Mouse (Mus musculus): Measurements from ENCODE around the gene Vps51. TPM values are rescaled to one million over a fixed set of nuclear protein-coding genes. Genes with fewer than 3 reads are reported as not detected.

Vps51 gene
- polyA plus RNA-seq, 1 experiment, result 83.7 TPM

DNA sequence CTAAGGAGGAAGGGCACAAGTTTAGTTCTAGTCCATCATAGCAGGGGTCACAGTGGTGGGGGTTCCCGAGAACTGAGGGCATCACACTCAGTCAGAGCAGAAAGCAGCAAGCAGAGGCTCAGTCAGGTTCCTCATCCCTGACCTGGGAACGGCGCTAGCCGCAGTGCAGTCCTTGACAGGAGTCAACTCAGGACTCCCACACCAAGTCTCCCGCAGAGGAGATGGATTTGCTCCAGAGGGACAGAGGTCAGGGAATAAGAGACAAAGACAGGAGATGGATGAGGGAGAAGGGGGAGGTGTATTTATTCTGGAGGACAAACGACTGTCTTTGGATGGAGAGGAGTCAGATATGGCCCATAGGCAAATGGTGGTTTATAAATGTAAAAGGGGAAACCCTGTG lies 36.1 kb upstream of the Vps51 start:
- no peak overlapping the region for H3K27ac ChIP-seq (ENCODE audit: insufficient read depth, low read depth, low read length)
- H3K4me1 ChIP-seq (ENCODE audit: control insufficient read depth, insufficient read depth, low read length), result peaks cover 9% of the 10 kb centered on the region
- TF ChIP-seq CTCF (IDR thresholded peaks at IDR 0.05; ENCODE audit: low read depth, low read length) (no peak), POLR2A (IDR thresholded peaks at IDR 0.05; ENCODE audit: borderline replicate concordance, low read depth, low read length) (no peak)
- H3K4me3 ChIP-seq (ENCODE audit: insufficient read depth, low read length), result no peak overlapping the region

DNA sequence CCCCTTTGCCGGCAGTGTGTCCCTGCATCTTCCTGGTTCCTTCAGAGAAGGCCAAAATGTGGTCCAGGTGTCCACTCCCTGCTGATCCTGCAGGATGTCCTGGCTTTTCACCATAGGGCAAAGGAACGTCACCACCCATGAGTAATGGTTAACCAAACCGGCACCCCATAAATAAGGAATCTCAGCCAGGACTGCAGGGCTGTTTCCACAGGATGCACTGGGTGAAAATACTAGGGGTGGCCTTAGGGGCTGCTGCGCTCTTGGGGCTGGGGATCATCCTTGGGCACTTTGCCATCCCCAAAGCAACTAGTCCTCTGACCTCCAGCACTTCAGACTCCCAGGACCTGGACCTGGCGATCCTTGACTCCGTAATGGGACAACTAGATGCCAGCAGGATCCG lies 28.6 kb upstream of the Vps51 start, which contains the start of gene Naaladl1:
Gene Naaladl1, plus strand, starts transcription at position 197 of the 400 bp plus-strand sequence.
- TF ChIP-seq CTCF (IDR thresholded peaks at IDR 0.05; ENCODE audit: low read depth, low read length), result no peak
- H3K4me3 ChIP-seq (ENCODE audit: insufficient read depth, low read length), result no peak within 1 kb of the TSS
- H3K4me1 ChIP-seq (ENCODE audit: control insufficient read depth, insufficient read depth, low read length), result 0 out of 2 replicates have a peak, but pooled peaks cover 3% of the 10 kb centered on the region
- H3K27ac ChIP-seq (ENCODE audit: insufficient read depth, low read depth, low read length), result no peak within 1 kb of the TSS

DNA sequence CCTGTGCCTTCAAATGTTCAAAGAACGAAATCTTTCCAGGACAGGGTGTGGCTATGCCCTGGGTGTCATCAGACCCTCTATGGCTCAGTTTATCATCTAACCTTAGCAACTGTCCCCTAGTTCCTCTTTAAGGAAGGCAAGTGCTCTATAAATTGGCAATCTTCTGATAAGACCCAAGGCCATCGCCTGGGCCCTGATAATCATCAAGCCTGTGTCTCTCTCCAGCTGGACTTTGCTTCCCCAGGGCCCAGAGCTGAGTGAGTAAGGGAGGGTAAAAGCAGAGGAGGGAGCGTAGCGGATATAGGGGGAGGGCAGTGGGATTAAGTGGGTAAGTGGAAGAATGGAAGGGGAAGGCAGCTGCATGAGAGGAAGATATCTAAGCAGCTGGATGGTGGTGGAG lies 27.4 kb upstream of the Vps51 start:
- TF ChIP-seq CTCF (IDR thresholded peaks at IDR 0.05; ENCODE audit: low read depth, low read length) (no peak), POLR2A (IDR thresholded peaks at IDR 0.05; ENCODE audit: borderline replicate concordance, low read depth, low read length) (no peak)
- peaks cover 3% of the 10 kb centered on the region for H3K4me1 ChIP-seq (ENCODE audit: control insufficient read depth, insufficient read depth, low read length)
- H3K27ac ChIP-seq (ENCODE audit: insufficient read depth, low read depth, low read length), result no peak overlapping the region
- no peak overlapping the region for H3K4me3 ChIP-seq (ENCODE audit: insufficient read depth, low read length)

DNA sequence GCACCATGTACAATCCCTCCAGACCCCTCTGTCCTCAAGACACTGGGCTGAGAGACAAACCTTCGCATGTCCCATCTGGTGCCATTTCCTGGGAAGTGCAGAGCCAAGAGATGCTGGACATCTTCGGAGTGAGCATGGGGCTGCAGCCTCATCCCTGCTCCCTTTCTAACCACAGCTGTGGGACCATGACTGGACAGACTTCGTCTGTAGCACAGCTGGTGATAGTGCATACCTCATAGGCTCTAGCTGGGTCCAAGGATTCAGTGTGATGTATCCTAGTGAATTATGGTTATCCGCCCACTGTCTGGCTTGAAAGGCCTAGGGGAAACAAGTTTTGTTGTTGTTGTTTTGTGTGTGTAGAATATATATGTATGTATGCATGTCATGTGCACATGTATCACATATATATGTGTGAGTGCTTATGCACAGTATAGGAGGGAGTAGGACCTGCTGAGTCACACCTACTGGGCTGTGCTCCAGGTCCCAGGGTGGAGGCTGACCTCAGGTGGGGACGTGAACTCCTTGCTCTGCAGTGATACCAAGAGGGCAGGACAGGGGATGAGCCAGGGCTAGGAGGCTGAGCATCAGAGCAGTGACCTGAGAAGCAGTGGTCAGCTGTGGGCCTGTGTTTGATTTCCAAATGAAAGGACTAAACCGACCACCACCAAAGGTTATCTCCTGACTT lies 25.3 kb upstream of the Vps51 start:
- Histone ChIP-seq H3K4me3 (ENCODE audit: insufficient read depth, low read length) (no peak overlapping the region), H3K27ac (ENCODE audit: insufficient read depth, low read depth, low read length) (no peak overlapping the region), H3K4me1 (ENCODE audit: control insufficient read depth, insufficient read depth, low read length) (peaks cover 21% of the 10 kb centered on the region)

DNA sequence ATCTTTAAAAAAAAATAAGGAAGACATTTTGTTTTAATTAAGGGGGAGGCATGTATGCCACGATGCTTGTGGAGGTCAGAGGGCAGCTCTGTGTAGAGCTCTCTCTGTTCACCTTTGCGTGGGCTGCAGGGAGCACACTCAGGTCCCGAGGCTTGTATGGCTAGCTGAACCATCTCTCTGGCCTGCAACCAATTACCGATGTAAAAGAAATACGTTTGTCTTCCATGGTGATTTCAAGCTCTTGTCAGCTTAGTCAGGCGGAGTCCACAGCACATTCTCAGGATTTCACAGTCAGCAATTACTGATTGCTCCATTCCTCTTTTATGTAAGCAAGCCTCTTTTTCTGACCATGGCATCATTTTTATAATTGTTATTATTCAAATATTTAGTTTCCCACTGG lies 24.2 kb upstream of the Vps51 start:
- TF ChIP-seq POLR2A (IDR thresholded peaks at IDR 0.05; ENCODE audit: borderline replicate concordance, low read depth, low read length) (no peak), CTCF (IDR thresholded peaks at IDR 0.05; ENCODE audit: low read depth, low read length) (no peak)
- H3K4me3 ChIP-seq (ENCODE audit: insufficient read depth, low read length), result no peak overlapping the region
- H3K27ac ChIP-seq (ENCODE audit: insufficient read depth, low read depth, low read length), result no peak overlapping the region
- H3K4me1 ChIP-seq (ENCODE audit: control insufficient read depth, insufficient read depth, low read length), result peaks cover 24% of the 10 kb centered on the region

More for the DNA sequence above, 25.3 kb upstream of the Vps51 start:
- TF ChIP-seq CTCF (IDR thresholded peaks at IDR 0.05; ENCODE audit: low read depth, low read length), result no peak

DNA sequence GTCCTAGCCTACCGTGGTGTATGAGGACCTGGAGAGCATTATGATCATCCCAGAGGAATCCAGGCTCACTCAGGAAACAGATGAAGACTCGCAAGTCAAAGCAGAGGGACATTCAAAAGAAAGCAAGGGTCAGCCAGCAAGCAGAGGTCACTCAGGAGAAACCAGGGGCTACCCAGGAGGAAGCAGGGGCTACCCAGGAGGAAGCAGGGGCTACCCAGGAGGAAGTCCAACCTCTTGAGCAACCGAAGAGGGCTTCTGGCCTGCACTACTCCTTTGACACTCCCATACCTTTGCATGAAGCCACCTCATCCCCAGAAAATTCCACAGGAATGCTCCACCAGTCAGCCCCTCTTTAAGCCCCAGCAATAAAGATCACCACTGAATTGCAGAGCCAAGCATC lies 20.8 kb upstream of the Vps51 start:
- no peak for TF ChIP-seq POLR2A (IDR thresholded peaks at IDR 0.05; ENCODE audit: borderline replicate concordance, low read depth, low read length)
- TF ChIP-seq CTCF (IDR thresholded peaks at IDR 0.05; ENCODE audit: low read depth, low read length), result no peak
- Histone ChIP-seq H3K4me1 (ENCODE audit: control insufficient read depth, insufficient read depth, low read length) (peaks cover 21% of the 10 kb centered on the region), H3K4me3 (ENCODE audit: insufficient read depth, low read length) (no peak overlapping the region), H3K27ac (ENCODE audit: insufficient read depth, low read depth, low read length) (no peak overlapping the region)

DNA sequence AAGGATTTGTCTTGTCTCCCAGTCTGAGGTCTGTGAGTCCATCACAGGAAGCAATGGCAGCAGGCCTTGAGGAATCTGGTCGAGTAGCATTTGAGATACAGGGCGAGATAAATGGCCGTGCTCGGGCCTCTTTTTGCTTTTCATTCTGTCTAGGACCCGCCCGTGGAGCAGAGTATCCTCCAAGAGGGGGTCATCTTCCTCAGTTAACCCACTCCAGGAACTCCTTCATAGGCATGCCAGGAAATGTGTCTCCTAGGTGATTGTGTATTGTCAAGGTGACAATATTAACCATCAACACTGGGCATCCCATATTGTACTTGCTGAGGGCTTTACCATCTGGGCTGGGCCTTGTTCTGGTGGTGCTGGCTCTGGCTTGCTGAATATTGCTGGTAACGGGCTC lies 17.1 kb upstream of the Vps51 start, which contains the start of gene AC131692.1:
Gene AC131692.1, plus strand, starts transcription at position 301 of the 400 bp plus-strand sequence.
- no peak for TF ChIP-seq POLR2A (IDR thresholded peaks at IDR 0.05; ENCODE audit: borderline replicate concordance, low read depth, low read length)
- no peak for TF ChIP-seq CTCF (IDR thresholded peaks at IDR 0.05; ENCODE audit: low read depth, low read length)
- peaks cover 17% of the 10 kb centered on the region for H3K4me1 ChIP-seq (ENCODE audit: control insufficient read depth, insufficient read depth, low read length)
- no peak within 1 kb of the TSS for H3K27ac ChIP-seq (ENCODE audit: insufficient read depth, low read depth, low read length)
- H3K4me3 ChIP-seq (ENCODE audit: insufficient read depth, low read length), result no peak within 1 kb of the TSS

DNA sequence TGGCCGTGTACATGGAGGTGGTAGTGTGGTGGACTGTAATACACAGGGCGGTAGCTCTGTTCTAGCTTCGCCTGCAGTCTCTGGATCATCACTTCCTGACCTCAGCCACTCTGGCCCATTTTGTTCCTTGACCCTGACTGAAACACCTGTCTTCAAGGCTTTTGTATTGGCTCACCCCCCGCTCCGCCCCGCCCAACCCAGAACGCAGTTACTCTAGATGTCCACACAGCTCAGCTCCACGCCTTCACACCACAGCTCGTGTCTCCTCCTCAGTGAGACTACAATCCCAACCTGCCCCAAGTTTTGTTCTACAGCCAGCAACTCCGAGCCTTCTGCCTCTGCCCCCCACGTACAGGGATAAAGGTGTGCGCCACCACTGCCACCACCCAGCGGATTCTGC lies 11.8 kb upstream of the Vps51 start:
- Histone ChIP-seq H3K27ac (ENCODE audit: insufficient read depth, low read depth, low read length) (no peak overlapping the region), H3K4me3 (ENCODE audit: insufficient read depth, low read length) (no peak overlapping the region), H3K4me1 (ENCODE audit: control insufficient read depth, insufficient read depth, low read length) (peaks cover 9% of the 10 kb centered on the region)
- no peak for TF ChIP-seq POLR2A (IDR thresholded peaks at IDR 0.05; ENCODE audit: borderline replicate concordance, low read depth, low read length)
- TF ChIP-seq CTCF (IDR thresholded peaks at IDR 0.05; ENCODE audit: low read depth, low read length), result no peak

DNA sequence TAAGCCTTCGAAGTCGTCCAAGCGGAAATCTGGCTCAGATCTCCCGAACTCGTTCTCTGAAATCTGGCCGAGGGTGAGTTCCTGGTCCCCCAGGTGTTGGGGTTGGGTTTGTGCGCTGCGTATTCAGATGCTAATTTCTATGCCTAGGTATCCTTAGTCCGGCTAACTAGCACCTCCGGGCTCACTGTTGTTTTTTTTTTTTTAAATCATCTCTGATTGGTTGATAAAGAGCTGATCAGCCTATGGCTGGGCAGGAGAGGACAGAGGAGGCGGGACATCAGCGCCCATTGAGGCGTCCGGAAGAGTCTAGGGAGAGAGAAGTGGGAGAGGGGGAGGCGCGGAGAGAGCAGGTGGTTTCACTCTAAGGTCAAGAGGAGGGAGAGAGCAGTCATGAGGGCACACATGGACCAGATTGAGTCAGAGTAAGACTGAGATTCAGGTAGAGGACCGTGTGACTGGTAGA lies 8.4 kb upstream of the Vps51 start:
- TF ChIP-seq CTCF (IDR thresholded peaks at IDR 0.05; ENCODE audit: low read depth, low read length) (no peak), POLR2A (IDR thresholded peaks at IDR 0.05; ENCODE audit: borderline replicate concordance, low read depth, low read length) (no peak)
- peak overlapping the region; percentile 61 for H3K27ac ChIP-seq (ENCODE audit: insufficient read depth, low read depth, low read length)
- peak overlapping the region; percentile 85 for H3K4me3 ChIP-seq (ENCODE audit: insufficient read depth, low read length)
- peaks cover 13% of the 10 kb centered on the region for H3K4me1 ChIP-seq (ENCODE audit: control insufficient read depth, insufficient read depth, low read length)

DNA sequence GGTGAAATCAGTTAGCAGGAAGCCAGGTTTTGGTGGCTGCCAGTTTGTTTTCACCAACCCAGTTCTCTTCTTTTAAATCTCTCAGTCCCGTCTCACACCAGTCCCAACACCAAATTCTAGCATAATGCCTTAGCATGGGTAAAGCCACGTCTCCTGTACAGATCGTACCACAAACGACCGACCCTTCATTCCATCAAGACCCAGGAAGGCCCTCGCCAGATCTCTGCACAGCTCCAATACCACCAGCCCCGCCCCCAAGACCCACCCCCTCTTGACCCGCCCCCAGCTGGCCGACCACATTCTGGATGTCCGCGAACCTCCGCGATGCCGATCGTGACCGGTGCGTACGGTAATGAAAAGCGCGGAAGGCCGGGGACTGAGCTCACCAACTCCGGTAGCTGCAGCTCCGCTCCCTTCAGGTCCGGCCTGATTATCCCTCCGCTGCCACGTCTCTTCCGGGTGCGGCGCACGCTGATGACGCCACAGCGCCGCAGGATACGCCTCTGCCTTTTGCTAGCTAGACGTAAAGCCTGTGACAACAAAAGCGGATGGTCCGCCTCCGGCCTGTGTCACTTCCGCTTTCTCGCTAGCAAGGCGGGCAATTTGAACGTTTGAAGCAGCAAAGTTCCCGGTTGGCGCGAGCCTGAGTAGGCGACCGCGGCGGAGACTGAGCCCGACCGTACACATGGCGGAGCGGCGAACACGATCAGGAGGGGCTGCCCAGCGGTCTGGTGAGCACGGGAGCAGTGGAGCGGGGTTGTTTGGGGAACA lies 7.6 kb upstream of the Vps51 start, which contains the start of the genes Zfpl1 and Cdca5:
Gene Zfpl1, minus strand, starts transcription at position 479 of the 771 bp plus-strand sequence.
Gene Cdca5, plus strand, starts transcription at position 506 of the 771 bp plus-strand sequence.
- peak within 1 kb of the TSS; percentile 85 for H3K4me3 ChIP-seq (ENCODE audit: insufficient read depth, low read length)
- peak within 1 kb of the TSS; percentile 61 for H3K27ac ChIP-seq (ENCODE audit: insufficient read depth, low read depth, low read length)
- H3K4me1 ChIP-seq (ENCODE audit: control insufficient read depth, insufficient read depth, low read length), result peaks cover 13% of the 10 kb centered on the region
- no peak for TF ChIP-seq POLR2A (IDR thresholded peaks at IDR 0.05; ENCODE audit: borderline replicate concordance, low read depth, low read length)
- TF ChIP-seq CTCF (IDR thresholded peaks at IDR 0.05; ENCODE audit: low read depth, low read length), result no peak
